Mouse (Mus musculus): ENCODE measurements at regions not wholly inside any gene's neighbourhood (a gene's known extent, or its start where the extent isn't known, plus 50 kb on each side); places are given as distances from the start of the nearest gene placed in this dataset.

DNA sequence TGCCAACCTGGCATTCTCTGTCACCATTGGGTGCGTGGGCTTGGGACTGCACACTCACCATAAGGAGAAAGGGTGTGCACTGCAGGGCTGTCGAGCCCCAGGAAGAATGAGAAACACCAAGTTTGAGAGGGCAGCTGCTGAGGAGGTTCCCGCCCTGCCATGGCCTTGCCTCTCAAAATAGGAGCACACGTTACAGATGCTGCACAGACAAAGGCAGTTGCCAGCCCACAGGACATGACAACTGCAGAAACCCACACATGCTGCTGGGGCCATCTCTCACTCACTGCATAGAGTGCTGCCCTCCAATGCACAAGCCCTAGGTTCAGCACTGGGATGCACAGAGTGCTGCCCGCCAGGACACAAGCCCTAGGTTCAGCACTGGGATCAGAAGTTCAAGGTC is 61.6 kb upstream of the Pias1 start:
- TF ChIP-seq CTCF (IDR thresholded peaks at IDR 0.05; ENCODE audit: borderline replicate concordance, control insufficient read depth, extremely low read depth, insufficient read depth, low read length, poor library complexity) (no peak), POLR2A (IDR thresholded peaks at IDR 0.05; ENCODE audit: control insufficient read depth, extremely low read depth, insufficient read depth, low read length, poor library complexity) (no peak)
- Histone ChIP-seq H3K27ac (ENCODE audit: control insufficient read depth, insufficient read depth, low read length) (no peak overlapping the region), H3K4me3 (ENCODE audit: control insufficient read depth, insufficient read depth, low read length) (no peak overlapping the region), H3K4me1 (replicated peaks; ENCODE audit: control insufficient read depth, insufficient read depth, low read length) (no peaks in the 10 kb centered on the region), H3K36me3 (ENCODE audit: control insufficient read depth, insufficient read depth, low read length) (no peaks in the 10 kb centered on the region), H3K27me3 (ENCODE audit: control insufficient read depth, insufficient read depth, low read length) (no peaks in the 10 kb centered on the region)
- WGBS, result 93% methylated on average over 5 of the region's 5 CpGs
- DNase-seq, result no peak

DNA sequence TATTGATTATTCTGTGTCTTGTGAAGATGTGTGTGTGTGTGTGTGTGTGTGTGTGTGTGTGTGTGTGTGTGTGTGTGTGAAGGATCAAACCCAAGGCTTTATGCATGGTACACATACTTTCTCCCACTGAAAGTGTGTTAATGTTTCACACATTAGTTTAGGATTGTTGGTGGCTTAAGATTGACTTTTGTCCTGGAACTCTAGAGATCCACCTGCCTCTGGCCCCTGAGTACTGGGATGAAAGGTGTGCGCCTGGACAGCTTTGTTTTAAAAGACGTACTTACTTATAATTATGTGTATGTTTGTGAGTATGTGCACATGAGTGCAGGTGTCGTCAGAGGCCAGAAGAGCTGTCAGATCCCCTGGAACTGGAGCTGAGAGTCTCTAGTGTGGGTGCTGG is 59.3 kb upstream of the Pias1 start:
- Histone ChIP-seq H3K27me3 (ENCODE audit: control insufficient read depth, insufficient read depth, low read length) (no peaks in the 10 kb centered on the region), H3K27ac (ENCODE audit: control insufficient read depth, insufficient read depth, low read length) (no peak overlapping the region), H3K4me1 (replicated peaks; ENCODE audit: control insufficient read depth, insufficient read depth, low read length) (no peaks in the 10 kb centered on the region), H3K36me3 (ENCODE audit: control insufficient read depth, insufficient read depth, low read length) (no peaks in the 10 kb centered on the region), H3K4me3 (ENCODE audit: control insufficient read depth, insufficient read depth, low read length) (no peak overlapping the region)
- DNase-seq, result no peak
- 96% methylated on average over 3 of the region's 3 CpGs for WGBS
- TF ChIP-seq CTCF (IDR thresholded peaks at IDR 0.05; ENCODE audit: borderline replicate concordance, control insufficient read depth, extremely low read depth, insufficient read depth, low read length, poor library complexity) (no peak), POLR2A (IDR thresholded peaks at IDR 0.05; ENCODE audit: control insufficient read depth, extremely low read depth, insufficient read depth, low read length, poor library complexity) (no peak)

DNA sequence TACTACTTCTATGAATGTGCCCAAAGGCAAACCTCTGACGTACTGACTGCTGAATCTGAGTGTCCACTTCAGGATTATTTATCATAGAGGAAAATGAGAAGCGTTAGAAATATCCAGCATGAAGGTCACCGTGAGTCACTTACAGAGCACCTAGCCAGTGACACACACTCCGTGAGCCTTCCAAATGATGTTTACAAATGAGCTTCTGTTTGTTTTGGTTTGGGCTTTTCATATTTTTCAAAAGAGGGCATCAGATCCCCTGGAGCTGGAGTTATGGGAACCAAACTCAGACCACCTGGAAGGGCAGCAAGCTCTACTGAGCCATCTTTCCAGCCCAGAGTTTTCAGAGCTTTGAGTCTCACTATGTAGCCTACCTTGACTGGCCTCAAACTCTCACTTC is 57.8 kb upstream of the Pias1 start:
- H3K27me3 ChIP-seq (ENCODE audit: control insufficient read depth, insufficient read depth, low read length), result no peaks in the 10 kb centered on the region
- no peak overlapping the region for H3K4me3 ChIP-seq (ENCODE audit: control insufficient read depth, insufficient read depth, low read length)
- H3K36me3 ChIP-seq (ENCODE audit: control insufficient read depth, insufficient read depth, low read length), result no peaks in the 10 kb centered on the region
- H3K4me1 ChIP-seq (replicated peaks; ENCODE audit: control insufficient read depth, insufficient read depth, low read length), result no peaks in the 10 kb centered on the region
- 97% methylated on average over 4 of the region's 4 CpGs for WGBS
- no peak overlapping the region for H3K27ac ChIP-seq (ENCODE audit: control insufficient read depth, insufficient read depth, low read length)
- TF ChIP-seq CTCF (IDR thresholded peaks at IDR 0.05; ENCODE audit: borderline replicate concordance, control insufficient read depth, extremely low read depth, insufficient read depth, low read length, poor library complexity) (no peak), POLR2A (IDR thresholded peaks at IDR 0.05; ENCODE audit: control insufficient read depth, extremely low read depth, insufficient read depth, low read length, poor library complexity) (no peak)
- DNase-seq, result no peak

DNA sequence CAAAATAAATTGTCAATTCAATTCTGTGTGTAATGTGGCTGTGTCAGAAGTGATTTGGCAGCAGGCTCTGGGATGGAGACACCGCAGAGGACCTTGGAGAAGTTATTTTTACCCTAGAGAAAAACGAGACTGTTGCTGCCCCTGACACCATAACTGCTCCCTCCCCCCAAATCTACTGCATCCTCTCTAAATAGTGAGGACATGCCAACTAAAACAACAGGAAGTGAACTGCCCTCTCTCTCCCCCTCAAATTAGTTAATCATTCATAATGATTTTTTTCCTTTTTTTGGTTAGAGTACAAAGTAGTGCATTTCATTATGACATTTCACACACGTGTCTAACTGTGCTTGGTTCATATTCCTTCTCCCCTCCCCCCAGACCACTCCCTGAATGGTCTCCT is 55.6 kb upstream of the Pias1 start:
- WGBS, result 52% methylated on average over 3 of the region's 3 CpGs
- Histone ChIP-seq H3K27ac (ENCODE audit: control insufficient read depth, insufficient read depth, low read length) (no peak overlapping the region), H3K4me3 (ENCODE audit: control insufficient read depth, insufficient read depth, low read length) (no peak overlapping the region), H3K27me3 (ENCODE audit: control insufficient read depth, insufficient read depth, low read length) (no peaks in the 10 kb centered on the region), H3K36me3 (ENCODE audit: control insufficient read depth, insufficient read depth, low read length) (no peaks in the 10 kb centered on the region), H3K4me1 (replicated peaks; ENCODE audit: control insufficient read depth, insufficient read depth, low read length) (no peaks in the 10 kb centered on the region)
- TF ChIP-seq POLR2A (IDR thresholded peaks at IDR 0.05; ENCODE audit: control insufficient read depth, extremely low read depth, insufficient read depth, low read length, poor library complexity) (no peak), CTCF (IDR thresholded peaks at IDR 0.05; ENCODE audit: borderline replicate concordance, control insufficient read depth, extremely low read depth, insufficient read depth, low read length, poor library complexity) (no peak)
- DNase-seq, result no peak

DNA sequence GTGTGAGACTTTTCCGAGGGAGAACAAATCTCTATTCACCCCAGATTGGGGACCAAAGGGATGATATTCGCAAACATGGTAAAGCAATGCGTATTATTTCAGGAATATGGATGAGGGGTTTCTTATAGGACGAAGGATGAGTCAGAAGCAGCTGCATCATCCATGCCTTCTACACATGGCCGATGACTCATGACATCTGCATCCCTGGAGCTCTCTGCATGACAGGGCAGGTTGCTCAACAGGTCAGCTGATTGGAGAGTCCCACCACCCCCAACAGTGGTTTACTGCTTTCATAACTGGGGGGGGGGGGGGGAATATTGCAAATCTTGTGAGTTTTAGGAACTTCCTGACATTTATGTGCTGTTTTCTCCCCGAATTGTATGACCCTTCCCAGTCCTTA is 50.3 kb upstream of the Pias1 start:
- WGBS, result 93% methylated on average over 6 of the region's 6 CpGs
- DNase-seq, result no peak
- Histone ChIP-seq H3K4me1 (replicated peaks; ENCODE audit: control insufficient read depth, insufficient read depth, low read length) (no peaks in the 10 kb centered on the region), H3K27ac (ENCODE audit: control insufficient read depth, insufficient read depth, low read length) (no peak overlapping the region), H3K36me3 (ENCODE audit: control insufficient read depth, insufficient read depth, low read length) (no peaks in the 10 kb centered on the region), H3K4me3 (ENCODE audit: control insufficient read depth, insufficient read depth, low read length) (no peak overlapping the region), H3K27me3 (ENCODE audit: control insufficient read depth, insufficient read depth, low read length) (no peaks in the 10 kb centered on the region; the same call in 1 of the 2 replicates)
- TF ChIP-seq CTCF (IDR thresholded peaks at IDR 0.05; ENCODE audit: borderline replicate concordance, control insufficient read depth, extremely low read depth, insufficient read depth, low read length, poor library complexity), result no peak
- TF ChIP-seq POLR2A (IDR thresholded peaks at IDR 0.05; ENCODE audit: control insufficient read depth, extremely low read depth, insufficient read depth, low read length, poor library complexity), result no peak
